Mouse (Mus musculus) midbrain, embryonic 14.5 days (tissue): Measurements from ENCODE around the gene Psma2. TPM values are rescaled to one million over a fixed set of nuclear protein-coding genes. Genes with fewer than 3 reads are reported as not detected.

Experiments
- ATAC-seq: fragments of 200-750 bp; cut with Nextera tagmentation; 2 replicates; pipeline ENCODE4 v1.8.0; 2017; ENCODE audit warnings: moderate number of reproducible peaks, moderate library complexity; ENCODE audit not compliant: low FRiP score, low TSS enrichment
- DNase-seq: peaks from one replicate; pipeline ENCODE4 v3.0.0-alpha.2; 2015
- H3K27ac ChIP-seq: fragments of 300-500 bp; sonication (generic); replicated peaks from 2 replicates; pipeline ENCODE4 v1.5.1; 2014; ENCODE audit warnings: mild to moderate bottlenecking, low read depth, low read length, moderate library complexity
- H3K27me3 ChIP-seq: fragments of 300-500 bp; sonication (generic); 2 replicates; pipeline ENCODE4 v1.6.1; 2014; ENCODE audit warnings: low read length, control low read depth, mixed read lengths; ENCODE audit not compliant: control insufficient read depth, insufficient read depth
- H3K36me3 ChIP-seq: fragments of 300-500 bp; sonication (generic); 2 replicates; pipeline ENCODE4 v1.6.1; 2014; ENCODE audit warnings: low read length, control low read depth; ENCODE audit not compliant: control insufficient read depth, insufficient read depth
- H3K4me1 ChIP-seq: fragments of 300-500 bp; sonication (generic); 2 replicates; pipeline ENCODE4 v1.6.1; 2014; ENCODE audit warnings: mild to moderate bottlenecking, antibody characterized with exemption, low read length, control low read depth; ENCODE audit not compliant: control insufficient read depth, insufficient read depth
- H3K4me2 ChIP-seq: fragments of 300-500 bp; sonication (generic); 2 replicates; pipeline ENCODE4 v1.6.1; 2014; ENCODE audit warnings: mild to moderate bottlenecking, low read length, moderate library complexity
- H3K4me3 ChIP-seq: fragments of 300-500 bp; sonication (generic); replicated peaks from 2 replicates; pipeline ENCODE4 v1.5.1; 2014; ENCODE audit warnings: low read depth, low read length
- H3K9ac ChIP-seq: fragments of 300-500 bp; sonication (generic); replicated peaks from 2 replicates; pipeline ENCODE4 v1.6.1; 2014; ENCODE audit warnings: mild to moderate bottlenecking, low read length, moderate library complexity
- H3K9me3 ChIP-seq: fragments of 300-500 bp; sonication (generic); 2 replicates; pipeline ENCODE4 v1.6.1; 2016; ENCODE audit warnings: low read length, control low read depth, mixed read lengths; ENCODE audit not compliant: control insufficient read depth
- WGBS: fragments of 180-500 bp; shearing (Covaris S2); extraction: QIAGEN DNeasy Blood & Tissue Kit; methylation state at CpG from one replicate; pipeline ENCODE4 v1.1.7; 2014; 5-methylcytosine and 5-hydroxymethylcytosine counted together
- polyA plus RNA-seq: library from polyadenylated mRNA; unstranded; fragments of >200 nt; fragmentation: Nextera tagmentation; extraction: Ambion mirVana; gene quantifications from 2 replicates; pipeline ENCODE4 v1.2.1, GENCODE M21; 2014

The Psma2 gene
- polyA plus RNA-seq, 1 experiment from 2014 or later: 175 TPM

GRCm38 (mm10) chr13:14629726-14630641 lies 16.9 kb downstream of the Psma2 start, which contains the start of gene AW209491:
AW209491 (plus strand) TSS chr13:14630154.
- WGBS: 2% methylated on average over 29 of the region's 29 CpGs
- peak; percentile 94 for ATAC-seq

GRCm38 (mm10) chr13:14639998-14640397 lies 27.0 kb downstream of the Psma2 start:
- Histone ChIP-seq H3K9me3 (no peaks in the 10 kb centered on the region), H3K4me1 (no peaks in the 10 kb centered on the region), H3K4me3 (no peak overlapping the region), H3K36me3 (peaks cover 40% of the 10 kb centered on the region), H3K9ac (no peak overlapping the region), H3K27ac (no peak overlapping the region), H3K4me2 (no peak overlapping the region), H3K27me3 (no peaks in the 10 kb centered on the region)
- DNase-seq (no peak), ATAC-seq (no peak)
- WGBS: 76% methylated on average over 1 of the region's 1 CpGs

More at GRCm38 (mm10) chr13:14629726-14630641, 16.9 kb downstream of the Psma2 start, which contains the start of gene AW209491:
- DNase-seq: peak; percentile 96
- Histone ChIP-seq H3K4me2 (peak within 1 kb of the TSS; percentile 74), H3K27me3 (no peaks in the 10 kb centered on the region), H3K27ac (peak within 1 kb of the TSS; percentile 81), H3K9ac (peak within 1 kb of the TSS; percentile 92), H3K9me3 (no peaks in the 10 kb centered on the region), H3K4me3 (peak within 1 kb of the TSS; percentile 66), H3K36me3 (peaks cover 28% of the 10 kb centered on the region), H3K4me1 (peaks cover 15% of the 10 kb centered on the region)

- Histone ChIP-seq H3K4me3 (no peak overlapping the region), H3K9me3 (no peaks in the 10 kb centered on the region), H3K4me1 (no peaks in the 10 kb centered on the region), H3K9ac (no peak overlapping the region), H3K27me3 (no peaks in the 10 kb centered on the region), H3K27ac (no peak overlapping the region), H3K36me3 (no peaks in the 10 kb centered on the region), H3K4me2 (no peak overlapping the region)
- 27% methylated on average over 1 of the region's 1 CpGs for WGBS
- no peak for ATAC-seq
- DNase-seq: peak; percentile 83
Observed at GRCm38 (mm10) chr13:14649301-14649700, 36.3 kb downstream of the Psma2 start.

GRCm38 (mm10) chr13:14667107-14667506 lies 54.1 kb downstream of the Psma2 start:
- H3K4me2 ChIP-seq: no peak overlapping the region
- H3K27me3 ChIP-seq: no peaks in the 10 kb centered on the region
- DNase-seq: no peak
- ATAC-seq: no peak
- H3K36me3 ChIP-seq: no peaks in the 10 kb centered on the region
- no peak overlapping the region for H3K4me3 ChIP-seq
- H3K9ac ChIP-seq: no peak overlapping the region
- H3K9me3 ChIP-seq: no peaks in the 10 kb centered on the region
- H3K27ac ChIP-seq: no peak overlapping the region
- 91% methylated on average over 4 of the region's 4 CpGs for WGBS
- no peaks in the 10 kb centered on the region for H3K4me1 ChIP-seq

GRCm38 (mm10) chr13:14670342-14670741 lies 57.3 kb downstream of the Psma2 start:
- Histone ChIP-seq H3K9me3 (no peaks in the 10 kb centered on the region), H3K27me3 (no peaks in the 10 kb centered on the region), H3K36me3 (no peaks in the 10 kb centered on the region), H3K27ac (no peak overlapping the region), H3K4me2 (no peak overlapping the region), H3K4me1 (no peaks in the 10 kb centered on the region), H3K4me3 (no peak overlapping the region), H3K9ac (no peak overlapping the region)
- ATAC-seq: peak; percentile 58; the same call in 1 of the 2 replicates
- DNase-seq: peak; percentile 86
- WGBS: 24% methylated on average over 2 of the region's 2 CpGs

- DNase-seq (no peak), ATAC-seq (no peak)
- WGBS: 65% methylated on average over 3 of the region's 3 CpGs
- no peak overlapping the region for H3K9ac ChIP-seq
- H3K4me3 ChIP-seq: no peak overlapping the region
- no peaks in the 10 kb centered on the region for H3K36me3 ChIP-seq
- H3K27me3 ChIP-seq: no peaks in the 10 kb centered on the region
- no peak overlapping the region for H3K4me2 ChIP-seq
- H3K9me3 ChIP-seq: no peaks in the 10 kb centered on the region
- H3K27ac ChIP-seq: no peak overlapping the region
- H3K4me1 ChIP-seq: no peaks in the 10 kb centered on the region
Observed at GRCm38 (mm10) chr13:14688955-14689354, 75.9 kb downstream of the Psma2 start.

GRCm38 (mm10) chr13:14716801-14717200 lies 103.8 kb downstream of the Psma2 start:
- H3K27ac ChIP-seq: no peak overlapping the region
- no peaks in the 10 kb centered on the region for H3K27me3 ChIP-seq
- DNase-seq: peak; percentile 1
- H3K9ac ChIP-seq: no peak overlapping the region
- 90% methylated on average over 2 of the region's 2 CpGs for WGBS
- H3K9me3 ChIP-seq: no peaks in the 10 kb centered on the region
- no peak for ATAC-seq
- H3K4me1 ChIP-seq: no peaks in the 10 kb centered on the region
- H3K36me3 ChIP-seq: no peaks in the 10 kb centered on the region
- no peak overlapping the region for H3K4me2 ChIP-seq
- no peak overlapping the region for H3K4me3 ChIP-seq

- ATAC-seq (no peak), DNase-seq (no peak)
- 79% methylated on average over 3 of the region's 3 CpGs for WGBS
Observed at GRCm38 (mm10) chr13:14717755-14718154, 104.7 kb downstream of the Psma2 start.

More at GRCm38 (mm10) chr13:14717755-14718154, 104.7 kb downstream of the Psma2 start:
- H3K36me3 ChIP-seq: no peaks in the 10 kb centered on the region
- no peak overlapping the region for H3K4me2 ChIP-seq
- H3K9ac ChIP-seq: no peak overlapping the region
- no peaks in the 10 kb centered on the region for H3K27me3 ChIP-seq
- H3K27ac ChIP-seq: no peak overlapping the region
- H3K4me3 ChIP-seq: no peak overlapping the region
- no peaks in the 10 kb centered on the region for H3K9me3 ChIP-seq
- no peaks in the 10 kb centered on the region for H3K4me1 ChIP-seq
